Mouse (Mus musculus) thymus, postnatal 10 days (tissue): Measurements from ENCODE around the gene Saa4.
"Not testable (repeated sequence)": the region's sequence is repeated elsewhere in the genome, so short reads cannot be mapped to it uniquely, and the experiment has no call there.

Experiments used
- DNase-seq, 2 experiments: peaks; one replicate each; pipeline ENCODE4 v3.0.0; 2021; ENCODE audit warnings: low spot score in 2 of 2

Gene Saa4

GRCm38 (mm10) chr7:46716897-46717296 lies 15.5 kb downstream of the Saa4 start:
- no peak for DNase-seq

- DNase-seq = no peak
Observed at GRCm38 (mm10) chr7:46715600-46715999, 16.8 kb downstream of the Saa4 start, which contains the start of gene Saa3. Gene Saa3, minus strand, starts transcription at chr7:46715700.

DNA sequence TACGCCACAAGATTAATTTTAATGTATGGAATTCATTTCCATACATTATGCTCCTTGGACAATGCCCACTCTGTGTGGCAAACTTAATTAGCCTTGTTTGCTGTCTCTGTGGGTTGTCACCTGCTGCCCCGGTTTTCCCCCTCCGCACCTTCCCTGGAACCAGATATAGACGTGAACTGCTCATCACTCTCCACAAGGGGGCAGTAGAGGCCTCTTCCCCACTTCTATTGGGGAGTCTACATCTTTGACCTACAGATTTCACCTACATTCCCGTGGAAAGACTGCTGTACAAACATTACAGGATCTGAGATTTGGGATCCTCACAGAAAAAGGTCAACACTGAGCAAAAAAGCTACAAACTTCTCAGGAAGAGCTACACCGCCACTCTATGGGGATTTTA lies 17.9 kb downstream of the Saa4 start:
- DNase-seq = peak; percentile 28 to 81

DNA sequence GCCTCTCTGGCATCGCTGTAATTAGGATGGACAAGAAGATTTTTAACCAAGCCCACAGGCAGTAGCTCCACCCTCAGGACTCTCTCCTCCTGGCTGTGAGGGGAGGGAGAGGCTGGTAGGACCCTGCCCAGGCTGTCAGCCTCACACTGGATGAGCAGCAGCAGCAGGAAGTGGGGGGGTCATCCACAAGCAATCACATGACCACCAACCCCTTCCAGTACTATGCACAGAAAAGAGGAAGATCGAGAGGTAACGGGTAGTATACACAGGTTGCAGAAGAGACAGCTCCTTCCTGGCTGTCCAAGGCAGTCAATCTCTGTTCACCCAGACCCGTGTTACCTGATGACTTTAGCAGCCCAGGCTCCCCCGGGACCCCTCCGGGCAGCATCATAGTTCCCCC lies 20.2 kb downstream of the Saa4 start:
- DNase-seq = no peak

DNA sequence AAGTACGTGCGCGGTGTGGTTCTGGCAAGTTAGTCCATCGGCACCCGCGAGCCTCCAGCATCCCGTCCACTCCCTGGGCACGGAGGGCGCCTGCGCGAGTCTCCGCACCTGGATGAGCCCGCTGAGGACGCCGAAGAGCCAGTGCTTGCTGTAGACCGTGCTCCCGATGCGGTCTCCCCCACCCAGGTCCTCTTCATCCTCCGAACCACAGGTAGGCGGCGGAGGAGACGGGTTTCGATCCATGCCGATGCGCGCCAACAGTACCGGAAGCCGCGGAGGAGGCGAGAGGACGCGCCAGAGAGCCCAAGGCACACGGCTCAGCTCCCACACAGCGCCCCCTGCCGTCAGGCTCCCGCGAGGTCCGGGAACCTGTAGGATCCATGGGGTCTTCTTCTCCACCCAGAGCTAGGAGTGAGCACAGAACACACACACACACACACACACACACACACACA lies 22.0 kb downstream of the Saa4 start, which contains the start of gene Saal1:
Saal1 (minus strand) TSS at position 291 of the 455 bp plus-strand sequence.
- peak; percentile 82 to 95 for DNase-seq

- no peak for DNase-seq
Observed at GRCm38 (mm10) chr7:46700521-46701025, 31.8 kb downstream of the Saa4 start.

GRCm38 (mm10) chr7:46696754-46697153 lies 35.6 kb downstream of the Saa4 start:
- no peak for DNase-seq

DNA sequence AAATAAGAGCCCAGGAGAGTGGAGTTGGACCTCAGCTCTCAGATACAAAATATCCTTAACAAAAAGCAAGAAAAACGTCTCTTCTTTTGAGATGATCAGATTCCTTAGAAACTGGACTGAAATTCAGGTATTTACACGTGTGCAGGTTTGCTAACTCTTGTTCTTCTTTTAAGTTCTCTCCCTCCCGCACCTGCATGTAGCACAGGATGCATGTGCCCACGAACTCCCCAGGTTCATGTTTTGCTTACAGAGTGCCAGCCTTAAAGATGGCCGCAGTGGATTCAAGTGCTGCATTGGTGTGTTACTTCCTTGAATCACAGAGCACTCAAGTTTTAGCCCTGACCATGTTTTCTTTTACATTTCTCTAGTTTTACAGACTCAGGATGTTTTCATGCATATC lies 45.6 kb downstream of the Saa4 start:
- DNase-seq = peak in 1 of 2 experiments; percentile 29

DNA sequence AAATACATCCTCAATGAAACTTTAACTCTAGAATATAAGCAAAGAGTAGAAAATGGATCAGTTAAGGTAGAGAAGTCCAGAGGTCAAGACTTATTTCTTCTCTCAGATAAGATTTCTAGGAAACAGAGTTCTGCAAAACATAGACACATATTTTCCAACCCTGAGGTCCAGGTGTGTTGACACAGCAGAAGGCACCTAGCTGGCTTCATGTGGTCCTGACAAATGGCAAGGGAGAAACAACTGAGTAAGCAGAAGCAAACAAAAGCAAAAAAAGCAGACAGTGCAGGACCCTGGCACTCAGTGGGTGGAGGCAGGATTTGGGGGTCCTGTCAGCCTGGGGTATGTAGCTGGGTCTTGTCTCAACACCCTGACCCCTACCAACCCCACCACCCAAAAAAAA lies 51.7 kb downstream of the Saa4 start:
- no peak for DNase-seq

- DNase-seq = not testable (repeated sequence)
Observed at GRCm38 (mm10) chr7:46679044-46679443, 53.4 kb downstream of the Saa4 start.

- no peak for DNase-seq
Observed at GRCm38 (mm10) chr7:46678417-46678816, 54.0 kb downstream of the Saa4 start.
